ENCODE assay signal across 18 mouse cellular contexts in genomic region chr5:26875449-26875848, GRCm38 (mm10). TPM values are rescaled to one million over a fixed set of nuclear protein-coding genes. Genes with fewer than 3 reads are reported as not detected.
DNase-seq lines count a peak whose midpoint lies in the region; ATAC-seq and TF ChIP-seq lines count a peak whose summit lies in the region.
"Had no signal": no experiment of that assay in that cellular context is flagged by ENCODE, and none has a peak within 500 bp of the region (broad histone marks: within the 10 kb centered on the region; RNA-seq: fewer than 3 reads in every experiment).

No protein-coding gene starts in this region.

- no peak for TF ChIP-seq POLR2A in heart, adult 2 months (IDR thresholded peaks at IDR 0.05; ENCODE audit: insufficient read depth, low read depth, low read length)

- H3K4me3 ChIP-seq in lung, embryonic 14.5 days (ENCODE audit: low read depth, low read length): no peak overlapping the region
- no peak overlapping the region for H3K4me3 ChIP-seq in heart, adult 2 months
- H3K4me3 ChIP-seq: erythroblast, embryonic 14.5 days; midbrain, embryonic 15.5 days; neural tube, embryonic 13.5 days had no signal

- no peaks in the 10 kb centered on the region for H3K36me3 ChIP-seq in lung, embryonic 14.5 days (ENCODE audit: insufficient read depth)
- no peaks in the 10 kb centered on the region for H3K36me3 ChIP-seq in heart, adult 2 months (ENCODE audit: control insufficient read depth, insufficient read depth, low read length)
- H3K36me3 ChIP-seq: midbrain, embryonic 15.5 days; neural tube, embryonic 13.5 days had no signal

- DNase-seq in frontal cortex, postnatal 25 days (ENCODE audit: low spot score in 2 of 2): no peak
- peak; percentile 1 for DNase-seq in lung, embryonic 14.5 days
- no peak for DNase-seq in lung, postnatal 4 days
- peak; percentile 69 for DNase-seq in brain, adult 2 months (ENCODE audit: low read depth, low spot score)
- DNase-seq in cerebellum, postnatal 14 days: peak; percentile 48 to 50
- DNase-seq in heart, adult 2 months: no peak
- no peak for DNase-seq in gastrocnemius, postnatal 36 days
- DNase-seq: B cell, adult 2 months; heart, adult 11 months; layer of hippocampus, adult 9-11 months had no signal

- no peak overlapping the region for H3K9ac ChIP-seq in lung, embryonic 14.5 days
- H3K9ac ChIP-seq in heart, adult 2 months (ENCODE audit: low read depth, low read length): no peak overlapping the region
- H3K9ac ChIP-seq: hindbrain, embryonic 14.5 days; midbrain, embryonic 15.5 days; neural tube, embryonic 13.5 days had no signal

- TF ChIP-seq EP300 in heart, adult 2 months (IDR thresholded peaks at IDR 0.05; ENCODE audit: insufficient read depth, low read depth, low read length): no peak

- H3K27ac ChIP-seq in lung, embryonic 14.5 days (ENCODE audit: low read depth): no peak overlapping the region
- no peak overlapping the region for H3K27ac ChIP-seq in heart, adult 2 months
- H3K27ac ChIP-seq: hindbrain, embryonic 14.5 days; macrophage; midbrain, embryonic 15.5 days; neural tube, embryonic 13.5 days had no signal

- peak; percentile 77 for ATAC-seq in frontal cortex, adult (ENCODE audit: low TSS enrichment)
- ATAC-seq in lung, embryonic 14.5 days (ENCODE audit: insufficient read depth): no peak
- ATAC-seq: midbrain, embryonic 15.5 days had no signal

- H3K79me2 ChIP-seq in heart, adult 2 months (replicated peaks; ENCODE audit: control insufficient read depth, insufficient read depth, low read length): no peaks in the 10 kb centered on the region

- H3K27me3 ChIP-seq in lung, embryonic 14.5 days (ENCODE audit: insufficient read depth, low read length): no peaks in the 10 kb centered on the region
- H3K27me3 ChIP-seq in heart, adult 2 months (ENCODE audit: control insufficient read depth, insufficient read depth, low read length): no peaks in the 10 kb centered on the region
- H3K27me3 ChIP-seq: midbrain, embryonic 15.5 days; neural tube, embryonic 13.5 days had no signal

- H3K4me1 ChIP-seq in lung, embryonic 14.5 days (ENCODE audit: insufficient read depth): no peaks in the 10 kb centered on the region
- no peaks in the 10 kb centered on the region for H3K4me1 ChIP-seq in heart, adult 2 months (ENCODE audit: control insufficient read depth, insufficient read depth, low read length)
- H3K4me1 ChIP-seq: midbrain, embryonic 15.5 days; neural tube, embryonic 13.5 days had no signal

- no peak for TF ChIP-seq CTCF in lung, embryonic 14.5 days (IDR thresholded peaks at IDR 0.05; ENCODE audit: low read depth)
- no peak for TF ChIP-seq CTCF in heart, adult 2 months (IDR thresholded peaks at IDR 0.05)

- intact Hi-C loops in heart, adult 2 months (cut with DNase I): no loop called here
- intact Hi-C loops in gastrocnemius, postnatal 36 days (cut with DNase I): no loop called here

- no peaks in the 10 kb centered on the region for H3K9me3 ChIP-seq in lung, embryonic 14.5 days (ENCODE audit: low read depth, low read length)
- H3K9me3 ChIP-seq: midbrain, embryonic 15.5 days; neural tube, embryonic 13.5 days had no signal

- H3K4me2 ChIP-seq in lung, embryonic 14.5 days: no peak overlapping the region
- H3K4me2 ChIP-seq: hindbrain, embryonic 14.5 days; midbrain, embryonic 15.5 days; neural tube, embryonic 13.5 days had no signal

RNA-seq across cellular contexts. Expression of gene Dpp6, which starts 58.4 kb away (rescaled TPM):
- polyA plus RNA-seq in lung, embryonic 14.5 days (2014; fragmentation: Nextera tagmentation; extraction: Ambion mirVana): 0.22 and 0.58 TPM in 2 replicates
- total RNA-seq in heart, adult 2 months (2021): under 1 TPM in 1 of 2 experiments, not detected in 1; 0.11 TPM
- 0.04 and 0.29 TPM in 2 replicates for polyA plus RNA-seq in heart, adult 2 months (2012; rRNA removed)
- under 1 TPM; 0.36 to 0.52 TPM for total RNA-seq in gastrocnemius, postnatal 36 days (2021)
- total RNA-seq: common myeloid progenitor, adult 5-6 weeks; MEL had no signal
- polyA plus RNA-seq: macrophage had no signal

Comparison
In these comparisons a context has a peak if more than half of its experiments do, and no peak if none do; other contexts are left out.
1. DNase-seq: peak in lung, embryonic 14.5 days (single experiment), brain, adult 2 months (single experiment) and cerebellum, postnatal 14 days (2 of 2); none in frontal cortex, postnatal 25 days (0 of 2), lung, postnatal 4 days (0 of 2), heart, adult 2 months (0 of 2) and gastrocnemius, postnatal 36 days (0 of 2).